Mouse (Mus musculus) adrenal gland, postnatal 25 days (tissue): ENCODE results near the gene Olfr651. TPM values are rescaled to one million over a fixed set of nuclear protein-coding genes. Genes with fewer than 3 reads are reported as not detected.
"Not testable (repeated sequence)": the region's sequence is repeated elsewhere in the genome, so short reads cannot be mapped to it uniquely, and the experiment has no call there.

Experiments used
- DNase-seq: peaks from one replicate; pipeline ENCODE4 v3.0.0; 2021; ENCODE audit warnings: mixed read lengths
- long read RNA-seq: library from polyadenylated mRNA; stranded (forward); transcript quantifications from one replicate; pipeline ENCODE4 v2.0.0, GENCODE M21; 2021
- total RNA-seq: library from RNA; stranded (reverse); gene quantifications from 2 replicates; pipeline ENCODE4 v1.2.3, GENCODE M21; 2021

The Olfr651 gene
- total RNA-seq = not detected in 2 replicates
- long read RNA-seq = 0 reads

- DNase-seq = no peak
Measured at GRCm38 (mm10) chr7:104549833-104550232, at the start of gene Olfr651. Olfr651 (plus strand) TSS chr7:104550133.

- not testable (repeated sequence) for DNase-seq
Measured at GRCm38 (mm10) chr7:104501186-104501585, 48.7 kb upstream of the Olfr651 start.

- peak; percentile 66 for DNase-seq
Measured at GRCm38 (mm10) chr7:104501589-104502371, 48.2 kb upstream of the Olfr651 start.

DNA sequence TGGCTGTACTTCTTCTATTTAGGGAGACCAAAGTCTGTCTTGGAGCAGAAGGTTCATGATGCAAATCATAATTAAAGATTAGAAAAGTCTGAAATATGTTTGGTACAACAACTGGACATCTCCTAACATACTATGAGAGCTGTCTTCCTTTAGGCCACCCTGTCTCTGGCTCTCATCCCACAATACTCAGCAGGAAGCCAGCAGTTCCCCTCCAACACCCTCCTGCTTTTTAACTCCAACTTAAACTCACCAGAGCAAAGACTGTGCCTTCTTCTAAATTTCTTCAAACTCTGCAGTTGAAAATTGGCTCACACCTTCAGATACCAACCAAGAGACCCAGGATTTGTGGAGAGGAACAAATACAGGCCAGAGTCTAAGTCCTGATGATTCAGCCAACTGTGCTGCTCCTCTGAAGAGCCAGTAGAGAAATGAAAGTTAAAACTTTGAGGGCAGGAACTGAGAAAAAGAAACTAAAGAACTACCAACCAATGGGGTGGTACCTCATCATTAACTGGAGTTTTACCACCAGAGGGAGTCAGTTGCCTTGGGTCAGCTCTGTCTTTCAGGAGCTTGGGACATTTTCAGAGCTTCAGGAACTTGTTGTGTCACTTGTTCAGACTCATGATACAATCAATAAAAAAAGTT lies 42.4 kb upstream of the Olfr651 start, which contains the start of gene Trim30d:
Trim30d (minus strand) TSS at position 429 of the 645 bp plus-strand sequence.
- DNase-seq = not testable (repeated sequence)

GRCm38 (mm10) chr7:104552700-104553099 lies 2.8 kb downstream of the Olfr651 start:
- no peak for DNase-seq

DNA sequence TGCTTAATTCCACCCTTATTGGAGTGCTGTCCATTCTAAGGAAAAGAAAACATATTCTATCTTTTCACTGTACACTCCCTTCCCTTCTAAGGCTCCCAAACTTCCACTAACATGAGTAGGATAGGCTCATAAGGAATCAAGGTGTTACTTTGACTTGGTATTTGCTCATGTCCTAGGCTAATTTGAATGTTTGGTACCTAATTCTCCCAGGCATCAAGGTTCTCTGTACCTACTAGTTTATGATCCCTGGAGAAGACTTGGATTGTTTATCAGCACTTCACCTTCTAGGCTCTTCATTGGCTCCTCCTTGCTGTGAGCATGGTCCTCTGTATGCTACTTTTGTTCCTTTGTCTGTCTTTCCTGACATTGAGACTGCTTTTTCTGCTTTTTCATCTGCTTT lies 10.7 kb downstream of the Olfr651 start, which contains the start of gene Olfr652:
Olfr652 (plus strand) TSS at position 301 of the 400 bp plus-strand sequence.
- no peak for DNase-seq

- DNase-seq = no peak
Measured at GRCm38 (mm10) chr7:104577014-104577413, 27.1 kb downstream of the Olfr651 start, which contains the start of gene Olfr653. Olfr653 (plus strand) TSS chr7:104577314.

DNA sequence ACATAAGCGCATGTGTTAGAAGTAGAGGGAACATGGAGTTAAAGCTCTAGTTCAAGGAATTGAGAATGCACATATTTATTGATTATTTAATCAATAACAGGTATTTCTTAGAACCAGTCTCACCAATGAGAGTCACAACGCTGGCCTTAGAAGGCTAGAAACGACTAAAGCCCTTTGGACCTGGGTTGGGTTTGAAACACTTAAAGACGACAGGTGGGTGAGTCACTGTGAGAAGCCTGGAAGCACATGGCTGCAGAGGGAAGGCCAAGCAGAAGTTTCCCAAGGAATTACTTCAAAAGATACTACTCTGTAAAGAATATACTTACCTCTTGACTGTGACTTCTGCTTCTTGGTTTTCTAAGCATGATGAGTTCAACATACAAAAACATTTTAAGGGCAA lies 30.9 kb downstream of the Olfr651 start:
- no peak for DNase-seq

- DNase-seq = no peak
Measured at GRCm38 (mm10) chr7:104581429-104581828, 31.5 kb downstream of the Olfr651 start.

GRCm38 (mm10) chr7:104586725-104587124 lies 36.8 kb downstream of the Olfr651 start, which contains the start of gene Olfr654:
Olfr654 (plus strand) TSS chr7:104587025.
- no peak for DNase-seq

DNA sequence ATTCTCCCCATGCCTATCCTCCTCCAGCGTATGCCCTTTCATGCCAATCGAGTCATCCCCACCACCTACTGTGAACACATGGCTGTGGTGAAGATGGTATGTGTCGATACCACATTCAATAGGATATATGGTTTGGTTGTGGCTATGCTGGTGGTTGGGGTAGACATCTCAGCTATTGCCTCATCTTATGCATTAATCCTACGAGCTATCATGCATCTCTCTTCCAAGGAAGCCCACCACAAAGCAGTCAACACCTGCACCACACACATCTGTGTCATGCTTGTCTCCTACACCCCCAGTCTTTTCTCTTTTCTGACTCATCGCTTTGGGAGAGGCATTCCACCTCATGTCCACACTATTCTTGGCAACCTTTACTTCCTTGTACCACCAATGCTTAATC lies 38.3 kb downstream of the Olfr651 start:
- DNase-seq = no peak

DNA sequence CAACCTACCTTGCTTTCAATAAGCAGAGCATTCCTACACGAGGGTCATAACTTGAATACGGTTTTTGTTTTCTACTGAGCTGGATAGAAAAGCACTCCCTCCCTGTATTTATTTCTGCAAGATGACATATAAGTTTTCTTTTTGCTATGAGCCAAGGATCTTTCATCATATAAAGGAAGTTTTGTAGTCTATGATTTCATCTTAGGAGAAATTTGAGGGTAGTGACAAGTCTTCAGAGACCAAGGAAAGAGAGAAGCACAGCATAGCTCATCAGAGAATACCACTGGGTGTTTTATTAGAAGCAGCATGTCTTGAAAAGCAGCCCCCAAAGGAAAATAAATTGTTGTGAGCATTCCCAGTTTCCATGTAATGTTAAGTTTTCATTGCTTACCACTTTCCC lies 51.7 kb downstream of the Olfr651 start, which contains the start of gene Olfr655:
Olfr655 (minus strand) TSS at position 101 of the 400 bp plus-strand sequence.
- DNase-seq = no peak

GRCm38 (mm10) chr7:104603173-104603572 lies 53.2 kb downstream of the Olfr651 start:
- DNase-seq = peak; percentile 30

Other genes with a start within 250 kb of the Olfr651 start
- 15.5 and 24.4 TPM in 2 replicates for gene Trim12a, start 234.7 kb upstream of the Olfr651 start, total RNA-seq
- gene Trim34b, start 220.7 kb upstream of the Olfr651 start, total RNA-seq = 0.79 and 1.00 TPM in 2 replicates
- gene Trim12c, start 196.8 kb upstream of the Olfr651 start, total RNA-seq = 14.2 and 19.2 TPM in 2 replicates
- 0.12 TPM in 1 of 2 replicates, not detected in the other for gene Trim30b, start 180.2 kb upstream of the Olfr651 start, total RNA-seq
- not detected in 2 replicates for gene Trim30c, start 149.3 kb upstream of the Olfr651 start, total RNA-seq
- gene Trim30a, start 84.9 kb upstream of the Olfr651 start, total RNA-seq = 4.0 and 8.3 TPM in 2 replicates
- gene Trim30d, start 42.3 kb upstream of the Olfr651 start, total RNA-seq = 7.9 and 11.3 TPM in 2 replicates
- gene Olfr652, start 10.8 kb downstream of the Olfr651 start, total RNA-seq = not detected in 2 replicates
- gene Olfr653, start 27.2 kb downstream of the Olfr651 start, total RNA-seq = not detected in 2 replicates
- gene Olfr654, start 36.9 kb downstream of the Olfr651 start, total RNA-seq = not detected in 2 replicates
- not detected in 2 replicates for gene Olfr655, start 51.6 kb downstream of the Olfr651 start, total RNA-seq
- not detected in 2 replicates for gene Olfr656, start 63.8 kb downstream of the Olfr651 start, total RNA-seq
- gene Olfr657, start 74.7 kb downstream of the Olfr651 start, total RNA-seq = not detected in 2 replicates
- gene Olfr658, start 97.2 kb downstream of the Olfr651 start, total RNA-seq = not detected in 2 replicates
- not detected in 2 replicates for gene Olfr659, start 116.6 kb downstream of the Olfr651 start, total RNA-seq
- gene Olfr661, start 136.4 kb downstream of the Olfr651 start, total RNA-seq = not detected in 2 replicates
- gene Usp17le, start 227.3 kb downstream of the Olfr651 start, total RNA-seq = not detected in 2 replicates